Mouse (Mus musculus): ENCODE measurements around the gene Leap2. TPM values are rescaled to one million over a fixed set of nuclear protein-coding genes. Genes with fewer than 3 reads are reported as not detected.
A peak's percentile ranks its signal among the peaks of the same experiment; 100 is the strongest.

The Leap2 gene
- total and polyA plus RNA-seq, 2 experiments = 114 to 140 TPM

DNA sequence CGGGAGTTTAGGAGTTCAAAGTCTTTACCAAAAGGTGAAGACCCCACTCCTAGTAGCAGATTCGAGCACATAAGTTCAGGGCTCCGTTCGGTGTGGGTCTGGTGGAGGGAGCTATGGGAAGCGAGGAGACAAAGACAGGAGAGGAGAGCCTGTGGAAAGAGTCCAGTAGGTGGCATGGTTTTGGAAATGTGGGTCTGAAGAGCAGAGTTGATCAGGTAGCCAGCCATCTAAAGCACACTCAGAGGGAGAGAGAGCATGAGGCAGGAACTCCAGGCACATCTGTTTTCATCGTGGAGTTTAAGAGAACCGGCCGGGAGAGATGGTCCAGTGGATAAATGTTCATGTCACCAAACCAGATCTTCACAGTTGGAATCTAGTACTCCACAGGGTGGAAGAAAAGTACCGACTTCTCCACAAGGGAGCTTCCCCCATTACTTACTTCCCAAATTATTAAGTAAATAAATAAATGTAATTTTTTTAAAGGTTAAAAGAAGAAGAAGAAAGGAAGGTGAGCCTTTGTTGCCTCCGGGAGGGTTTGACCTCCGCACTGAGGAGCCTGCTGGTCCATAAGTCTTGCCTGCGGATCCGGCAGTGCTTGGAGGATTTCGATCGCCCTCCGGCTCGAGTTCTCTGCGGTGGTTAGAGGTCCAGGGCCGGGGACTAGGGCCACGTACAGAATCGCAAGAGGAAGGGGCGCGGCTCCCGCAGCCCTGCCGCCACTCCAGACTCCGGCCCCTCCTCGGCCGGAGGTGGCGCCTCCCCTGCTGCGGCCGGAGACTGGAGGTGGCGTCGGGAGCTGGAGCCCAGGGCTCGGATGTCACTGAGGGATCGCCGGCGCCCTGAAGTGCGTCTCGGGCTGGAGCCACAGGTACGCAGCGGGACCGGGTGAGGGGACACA, 33.8 kb upstream of the Leap2 start, which contains the start of the genes Gm10447 and Shroom1:
TSS of gene Gm10447 (minus strand) at position 637 of the 898 bp plus-strand sequence.
TSS of gene Shroom1 (plus strand) at position 732 of the 898 bp plus-strand sequence.
- peak within 1 kb of the TSS; percentile 98 for H3K4me3 ChIP-seq (ENCODE audit: insufficient read depth, low read depth, low read length)
- H3K4me1 ChIP-seq (ENCODE audit: control insufficient read depth, insufficient read depth, low read length) = peaks cover 36% of the 10 kb centered on the region
- H3K36me3 ChIP-seq (ENCODE audit: control insufficient read depth, insufficient read depth, low read length) = no peaks in the 10 kb centered on the region
- DNase-seq (ENCODE audit: extremely low read depth, low read depth, low spot score) = peak; percentile 85
- H3K9ac ChIP-seq (ENCODE audit: low read depth, low read length) = peak within 1 kb of the TSS; percentile 99
- 3% methylated on average over 42 of the region's 42 CpGs for WGBS
- peak within 1 kb of the TSS; percentile 99 for H3K27ac ChIP-seq (replicated peaks; ENCODE audit: insufficient read depth, low read depth, low read length)
- TF ChIP-seq CTCF (IDR thresholded peaks at IDR 0.05; ENCODE audit: low read depth, low read length) = peak; percentile 31; the same call in 1 of the 2 replicates
- TF ChIP-seq POLR2A (IDR thresholded peaks at IDR 0.05; ENCODE audit: extremely low read depth, insufficient read depth, low read length) = peak; percentile 75
- peaks cover 21% of the 10 kb centered on the region for H3K79me2 ChIP-seq (ENCODE audit: control insufficient read depth, insufficient read depth, low read length)
- no peaks in the 10 kb centered on the region for H3K27me3 ChIP-seq (ENCODE audit: control insufficient read depth, insufficient read depth, low read length)

- Histone ChIP-seq H3K27ac (replicated peaks; ENCODE audit: insufficient read depth, low read depth, low read length) (peak overlapping the region; percentile 95), H3K36me3 (ENCODE audit: control insufficient read depth, insufficient read depth, low read length) (no peaks in the 10 kb centered on the region), H3K27me3 (ENCODE audit: control insufficient read depth, insufficient read depth, low read length) (no peaks in the 10 kb centered on the region), H3K4me1 (ENCODE audit: control insufficient read depth, insufficient read depth, low read length) (peaks cover 42% of the 10 kb centered on the region), H3K79me2 (ENCODE audit: control insufficient read depth, insufficient read depth, low read length) (peaks cover 9% of the 10 kb centered on the region), H3K9ac (ENCODE audit: low read depth, low read length) (0 out of 2 replicates have a peak overlapping the region, but pooled peaks have one; percentile 16), H3K4me3 (ENCODE audit: insufficient read depth, low read depth, low read length) (no peak overlapping the region)
- TF ChIP-seq POLR2A (IDR thresholded peaks at IDR 0.05; ENCODE audit: extremely low read depth, insufficient read depth, low read length) (no peak), CTCF (IDR thresholded peaks at IDR 0.05; ENCODE audit: low read depth, low read length) (no peak)
- DNase-seq (ENCODE audit: extremely low read depth, low read depth, low spot score) = peak; percentile 96
- WGBS = 27% methylated on average over 5 of the region's 5 CpGs
Observed at GRCm38 (mm10) chr11:53453031-53453430, 30.1 kb upstream of the Leap2 start.

- H3K4me1 ChIP-seq (ENCODE audit: control insufficient read depth, insufficient read depth, low read length) = peaks cover 41% of the 10 kb centered on the region
- 38% methylated on average over 9 of the region's 9 CpGs for WGBS
- H3K27ac ChIP-seq (replicated peaks; ENCODE audit: insufficient read depth, low read depth, low read length) = peak overlapping the region; percentile 95
- no peaks in the 10 kb centered on the region for H3K36me3 ChIP-seq (ENCODE audit: control insufficient read depth, insufficient read depth, low read length)
- peak overlapping the region; percentile 16; the same call in 1 of the 2 replicates for H3K9ac ChIP-seq (ENCODE audit: low read depth, low read length)
- DNase-seq (ENCODE audit: extremely low read depth, low read depth, low spot score) = peak; percentile 98
- H3K79me2 ChIP-seq (ENCODE audit: control insufficient read depth, insufficient read depth, low read length) = peaks cover 3% of the 10 kb centered on the region
- no peak overlapping the region for H3K4me3 ChIP-seq (ENCODE audit: insufficient read depth, low read depth, low read length)
- H3K27me3 ChIP-seq (ENCODE audit: control insufficient read depth, insufficient read depth, low read length) = no peaks in the 10 kb centered on the region
- TF ChIP-seq CTCF (IDR thresholded peaks at IDR 0.05; ENCODE audit: low read depth, low read length) (no peak), POLR2A (IDR thresholded peaks at IDR 0.05; ENCODE audit: extremely low read depth, insufficient read depth, low read length) (no peak)
Observed at GRCm38 (mm10) chr11:53452396-53452795, 29.4 kb upstream of the Leap2 start.

DNA sequence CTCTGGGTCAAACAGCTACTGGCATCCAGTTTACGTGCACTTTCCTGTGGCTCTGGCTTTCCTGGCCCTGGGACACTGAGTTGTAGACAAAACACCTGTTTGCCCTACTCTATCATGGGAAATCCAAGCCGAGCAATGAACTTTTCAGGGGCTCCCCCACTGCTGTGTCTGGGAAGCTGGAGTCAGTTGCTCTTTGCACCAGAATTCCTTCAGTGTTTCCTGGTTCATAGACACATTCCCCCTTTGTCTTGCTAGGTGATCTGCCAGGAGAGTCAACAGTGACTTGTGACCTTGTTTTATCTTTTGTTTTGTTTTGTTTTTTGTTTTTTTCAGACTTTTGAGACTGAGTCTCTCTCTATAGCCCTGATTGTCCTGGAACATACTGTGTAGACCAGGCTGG, 28.4 kb upstream of the Leap2 start:
- Histone ChIP-seq H3K4me3 (ENCODE audit: insufficient read depth, low read depth, low read length) (no peak overlapping the region), H3K79me2 (ENCODE audit: control insufficient read depth, insufficient read depth, low read length) (no peaks in the 10 kb centered on the region), H3K27me3 (ENCODE audit: control insufficient read depth, insufficient read depth, low read length) (no peaks in the 10 kb centered on the region), H3K36me3 (ENCODE audit: control insufficient read depth, insufficient read depth, low read length) (no peaks in the 10 kb centered on the region), H3K9ac (ENCODE audit: low read depth, low read length) (no peak overlapping the region; the same call in 1 of the 2 replicates), H3K27ac (replicated peaks; ENCODE audit: insufficient read depth, low read depth, low read length) (peak overlapping the region; percentile 84), H3K4me1 (ENCODE audit: control insufficient read depth, insufficient read depth, low read length) (peaks cover 43% of the 10 kb centered on the region)
- WGBS = 26% methylated on average over 2 of the region's 2 CpGs
- TF ChIP-seq CTCF (IDR thresholded peaks at IDR 0.05; ENCODE audit: low read depth, low read length) (no peak), POLR2A (IDR thresholded peaks at IDR 0.05; ENCODE audit: extremely low read depth, insufficient read depth, low read length) (no peak)
- DNase-seq (ENCODE audit: extremely low read depth, low read depth, low spot score) = peak; percentile 87

DNA sequence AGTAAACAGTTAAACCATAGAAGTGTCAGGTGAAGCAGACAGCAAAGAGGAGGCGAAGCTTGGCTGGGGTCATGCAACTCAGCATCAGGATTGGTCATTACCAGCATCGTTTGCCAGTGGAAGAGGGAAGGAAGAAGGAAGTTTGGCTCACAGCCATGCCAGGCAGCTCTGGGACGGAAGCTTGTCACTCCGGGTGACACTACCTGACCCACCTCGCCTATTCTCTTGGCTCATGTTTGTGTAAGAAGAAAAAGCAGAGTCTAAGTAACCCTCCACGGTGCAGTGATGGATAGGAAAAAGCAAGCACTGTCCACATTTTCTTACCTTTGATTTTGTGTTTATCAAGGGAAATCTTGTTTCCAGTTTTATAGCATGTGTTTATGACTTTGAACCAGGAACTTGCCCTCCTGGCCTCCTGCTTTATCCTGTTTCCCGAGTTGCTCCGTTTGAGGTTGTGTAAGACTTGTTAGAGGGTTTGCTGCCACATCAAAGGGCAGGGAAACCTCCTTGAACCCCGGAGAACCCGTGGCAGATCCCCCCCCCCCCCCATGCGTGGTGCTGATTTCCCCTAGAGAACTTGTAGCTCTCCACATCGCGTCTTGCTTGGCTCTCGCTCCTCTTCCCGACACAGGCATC, 27.2 kb upstream of the Leap2 start:
- WGBS = 8% methylated on average over 15 of the region's 15 CpGs
- H3K4me1 ChIP-seq (ENCODE audit: control insufficient read depth, insufficient read depth, low read length) = peaks cover 46% of the 10 kb centered on the region
- no peaks in the 10 kb centered on the region for H3K36me3 ChIP-seq (ENCODE audit: control insufficient read depth, insufficient read depth, low read length)
- H3K27me3 ChIP-seq (ENCODE audit: control insufficient read depth, insufficient read depth, low read length) = no peaks in the 10 kb centered on the region
- peak; percentile 76 for DNase-seq (ENCODE audit: extremely low read depth, low read depth, low spot score)
- no peak overlapping the region for H3K9ac ChIP-seq (ENCODE audit: low read depth, low read length)
- no peaks in the 10 kb centered on the region for H3K79me2 ChIP-seq (ENCODE audit: control insufficient read depth, insufficient read depth, low read length)
- peak overlapping the region; percentile 84 for H3K27ac ChIP-seq (replicated peaks; ENCODE audit: insufficient read depth, low read depth, low read length)
- no peak overlapping the region for H3K4me3 ChIP-seq (ENCODE audit: insufficient read depth, low read depth, low read length)
- TF ChIP-seq CTCF (IDR thresholded peaks at IDR 0.05; ENCODE audit: low read depth, low read length) (no peak), POLR2A (IDR thresholded peaks at IDR 0.05; ENCODE audit: extremely low read depth, insufficient read depth, low read length) (no peak)
